Mouse (Mus musculus) macrophage (primary cell): ENCODE data around the gene Commd3. TPM values are rescaled to one million over a fixed set of nuclear protein-coding genes. Genes with fewer than 3 reads are reported as not detected.

Experiments
- H3K27ac ChIP-seq: fragments of 350-480 bp; formaldehyde crosslinking; 2 replicates; pipeline ENCODE4 v1.9.0; 2021
- H3K36me3 ChIP-seq: fragments of 350-480 bp; formaldehyde crosslinking; 2 replicates; pipeline ENCODE4 v1.9.0; 2021; ENCODE audit errors: inconsistent target
- H3K4me3 ChIP-seq: fragments of 350-480 bp; formaldehyde crosslinking; 2 replicates; pipeline ENCODE4 v1.9.0; 2021; ENCODE audit errors: inconsistent target
- H3K79me2 ChIP-seq: fragments of 350-480 bp; formaldehyde crosslinking; 2 replicates; pipeline ENCODE4 v1.9.0; 2021; ENCODE audit errors: inconsistent target
- WGBS: methylation state at CpG from one replicate; pipeline ENCODE4 v1.1.7; 2026; ENCODE audit warnings: inconsistent platforms; ENCODE audit not compliant: missing documents; 5-methylcytosine and 5-hydroxymethylcytosine counted together
- polyA plus RNA-seq: library from polyadenylated mRNA; stranded (reverse); fragments of 250-400 nt; gene quantifications from 3 replicates; pipeline ENCODE4 v1.2.4, GENCODE M21; 2018; ENCODE audit warnings: inconsistent platforms

The Commd3 gene
- polyA plus RNA-seq, 1 experiment from 2014 or later: 139 TPM

DNA sequence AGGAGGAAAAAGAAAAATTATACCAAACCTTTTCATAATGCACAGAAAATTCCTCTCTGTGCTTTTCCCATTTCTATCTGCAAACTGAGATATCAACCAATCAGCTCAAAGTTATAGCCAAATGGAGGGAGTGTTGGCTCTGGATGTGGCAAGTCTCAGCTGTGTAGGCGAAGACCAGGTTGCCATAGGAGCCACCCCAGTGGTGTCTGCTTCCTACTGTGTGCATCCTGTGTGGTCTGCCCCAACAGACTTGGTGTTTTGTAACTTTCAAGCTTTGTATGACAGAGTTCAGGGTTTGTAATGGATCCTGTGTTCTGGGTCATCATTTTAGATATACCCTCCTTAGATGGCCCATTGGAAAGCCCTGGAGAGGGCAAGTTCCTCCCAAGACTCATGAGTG lies 52.3 kb downstream of the Commd3 start:
- Histone ChIP-seq H3K36me3 (no peaks in the 10 kb centered on the region), H3K27ac (no peak overlapping the region), H3K79me2 (no peaks in the 10 kb centered on the region), H3K4me3 (no peak overlapping the region)
- 44% methylated on average over 1 of the region's 1 CpGs for WGBS

Other genes starting within 250 kb of the Commd3 start
- 25.3 to 32.7 TPM (median 27.5 TPM) in 3 replicates for gene Bmi1, start 4.6 kb downstream of the Commd3 start, polyA plus RNA-seq
- gene Spag6, start 21.6 kb downstream of the Commd3 start, polyA plus RNA-seq: not detected in 3 replicates